Mouse (Mus musculus) neural tube, embryonic 15.5 days (tissue): Measurements from ENCODE around the gene Oas1f. TPM values are rescaled to one million over a fixed set of nuclear protein-coding genes. Genes with fewer than 3 reads are reported as not detected.
"Not testable (repeated sequence)": the region's sequence is repeated elsewhere in the genome, so short reads cannot be mapped to it uniquely, and the experiment has no call there.

ENCODE experiments used
- ATAC-seq: fragments of 200-750 bp; cut with Nextera tagmentation; 2 replicates; pipeline ENCODE4 v1.8.0; 2017; ENCODE audit warnings: mild to moderate bottlenecking, moderate TSS enrichment, moderate library complexity; ENCODE audit not compliant: low FRiP score
- H3K27ac ChIP-seq: fragments of 300-500 bp; sonication (generic); replicated peaks from 2 replicates; pipeline ENCODE4 v1.5.1; 2015; ENCODE audit warnings: mild to moderate bottlenecking, inconsistent platforms
- H3K27me3 ChIP-seq: fragments of 300-500 bp; sonication (generic); replicated peaks from 2 replicates; pipeline ENCODE4 v1.6.1; 2015; ENCODE audit warnings: inconsistent platforms
- H3K36me3 ChIP-seq: fragments of 300-500 bp; sonication (generic); 2 replicates; pipeline ENCODE4 v1.6.1; 2015; ENCODE audit warnings: inconsistent platforms
- H3K4me1 ChIP-seq: fragments of 300-500 bp; sonication (generic); 2 replicates; pipeline ENCODE4 v1.6.1; 2015; ENCODE audit warnings: inconsistent platforms
- H3K4me2 ChIP-seq: fragments of 300-500 bp; sonication (generic); 2 replicates; pipeline ENCODE4 v1.6.1; 2015; ENCODE audit warnings: inconsistent platforms, mild to moderate bottlenecking, moderate library complexity
- H3K4me3 ChIP-seq: fragments of 300-500 bp; sonication (generic); replicated peaks from 2 replicates; pipeline ENCODE4 v1.5.1; 2015; ENCODE audit warnings: mild to moderate bottlenecking, inconsistent platforms
- H3K9ac ChIP-seq: fragments of 300-500 bp; sonication (generic); replicated peaks from 2 replicates; pipeline ENCODE4 v1.6.1; 2015; ENCODE audit warnings: mild to moderate bottlenecking, inconsistent platforms
- H3K9me3 ChIP-seq: fragments of 300-500 bp; sonication (generic); replicated peaks from 2 replicates; pipeline ENCODE4 v1.6.1; 2016; ENCODE audit warnings: inconsistent platforms
- WGBS: fragments of 180-500 bp; shearing (Covaris S2); methylation state at CpG from one replicate; pipeline ENCODE4 v1.1.7; 2015; ENCODE audit warnings: mixed read lengths; 5-methylcytosine and 5-hydroxymethylcytosine counted together
- polyA plus RNA-seq: library from polyadenylated mRNA; unstranded; fragments of >200 nt; fragmentation: Nextera tagmentation; extraction: Ambion mirVana; gene quantifications from 2 replicates; pipeline ENCODE4 v1.2.1, GENCODE M21; 2015

The Oas1f gene
- not detected in 2 replicates for polyA plus RNA-seq

DNA sequence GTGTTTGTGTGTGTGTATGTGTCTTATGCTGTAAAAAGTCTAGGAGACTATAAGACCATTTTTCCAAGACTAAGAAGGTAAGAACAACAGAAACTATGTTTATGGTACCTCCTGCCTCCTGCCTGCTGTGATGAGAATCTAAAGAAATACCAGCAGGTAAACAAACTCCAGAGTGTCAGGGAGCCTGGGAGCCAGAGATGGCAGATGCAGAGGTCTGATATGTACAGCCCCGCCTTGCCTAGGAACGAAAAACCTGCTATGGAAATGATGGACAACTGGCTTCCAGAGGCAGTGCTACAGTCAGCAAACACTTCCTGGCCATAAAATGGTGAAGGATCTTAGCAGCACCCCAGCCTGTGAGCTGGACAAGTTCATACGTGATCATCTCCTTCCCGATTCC lies at the start of gene Oas1f:
TSS of gene Oas1f (plus strand) at position 301 of the 400 bp plus-strand sequence.
- 85% methylated on average over 4 of the region's 4 CpGs for WGBS
- Histone ChIP-seq H3K4me2 (no peak within 1 kb of the TSS), H3K4me1 (no peaks in the 10 kb centered on the region), H3K27ac (no peak within 1 kb of the TSS), H3K9ac (no peak within 1 kb of the TSS), H3K27me3 (no peaks in the 10 kb centered on the region), H3K36me3 (no peaks in the 10 kb centered on the region), H3K4me3 (no peak within 1 kb of the TSS), H3K9me3 (no peaks in the 10 kb centered on the region)
- no peak for ATAC-seq

DNA sequence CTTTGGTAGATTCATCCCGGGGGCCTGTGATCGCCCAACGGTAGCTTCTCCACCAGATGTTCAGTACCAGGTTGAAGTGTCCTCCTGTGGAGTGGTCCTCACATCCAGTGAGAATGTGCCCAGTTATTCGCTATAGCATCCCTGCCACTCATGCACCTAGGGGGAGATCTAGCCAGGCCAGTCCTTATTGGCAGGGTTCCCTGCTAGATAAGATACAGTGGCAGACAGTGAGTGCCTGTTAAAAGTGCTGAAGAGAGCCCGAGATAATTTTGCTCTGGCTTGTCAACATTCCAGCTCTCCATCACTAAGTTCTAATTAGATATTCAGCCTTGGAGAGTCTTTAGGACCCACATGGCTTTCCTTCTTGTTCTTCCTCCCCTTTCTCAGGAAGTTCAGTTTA lies 49.0 kb upstream of the Oas1f start:
- not testable (repeated sequence) for H3K4me2 ChIP-seq, H3K9ac ChIP-seq, H3K9me3 ChIP-seq, H3K4me1 ChIP-seq, ATAC-seq, H3K27me3 ChIP-seq, H3K27ac ChIP-seq, H3K36me3 ChIP-seq, H3K4me3 ChIP-seq
- WGBS, result 80% methylated on average over 5 of the region's 5 CpGs

GRCm38 (mm10) chr5:120798943-120799342 lies 48.2 kb upstream of the Oas1f start:
- H3K27me3 ChIP-seq, H3K4me3 ChIP-seq, H3K9me3 ChIP-seq, H3K4me2 ChIP-seq, H3K4me1 ChIP-seq, H3K27ac ChIP-seq, H3K36me3 ChIP-seq, H3K9ac ChIP-seq, ATAC-seq: not testable (repeated sequence)
- 75% methylated on average over 2 of the region's 2 CpGs for WGBS

- H3K9ac ChIP-seq, result no peak overlapping the region
- H3K27ac ChIP-seq, result no peak overlapping the region
- H3K36me3 ChIP-seq, result no peaks in the 10 kb centered on the region
- H3K4me1 ChIP-seq, result no peaks in the 10 kb centered on the region
- no peak overlapping the region for H3K4me3 ChIP-seq
- WGBS, result 76% methylated on average over 2 of the region's 2 CpGs
- no peaks in the 10 kb centered on the region for H3K27me3 ChIP-seq
- H3K9me3 ChIP-seq, result 0 out of 2 replicates have a peak, but pooled peaks cover 5% of the 10 kb centered on the region
- ATAC-seq, result no peak
- H3K4me2 ChIP-seq, result no peak overlapping the region
Measured at GRCm38 (mm10) chr5:120803596-120803995, 43.6 kb upstream of the Oas1f start.

GRCm38 (mm10) chr5:120806458-120806857 lies 40.7 kb upstream of the Oas1f start:
- Histone ChIP-seq H3K9me3 (0 out of 2 replicates have a peak, but pooled peaks cover 5% of the 10 kb centered on the region), H3K4me1 (0 out of 2 replicates have a peak, but pooled peaks cover 4% of the 10 kb centered on the region), H3K9ac (no peak overlapping the region), H3K4me3 (no peak overlapping the region), H3K36me3 (no peaks in the 10 kb centered on the region), H3K27ac (no peak overlapping the region), H3K4me2 (no peak overlapping the region), H3K27me3 (no peaks in the 10 kb centered on the region)
- WGBS, result 92% methylated on average over 1 of the region's 1 CpGs
- no peak for ATAC-seq

GRCm38 (mm10) chr5:120809171-120809570 lies 38.0 kb upstream of the Oas1f start:
- Histone ChIP-seq H3K4me1 (peaks cover 15% of the 10 kb centered on the region), H3K9me3 (0 out of 2 replicates have a peak, but pooled peaks cover 3% of the 10 kb centered on the region)

DNA sequence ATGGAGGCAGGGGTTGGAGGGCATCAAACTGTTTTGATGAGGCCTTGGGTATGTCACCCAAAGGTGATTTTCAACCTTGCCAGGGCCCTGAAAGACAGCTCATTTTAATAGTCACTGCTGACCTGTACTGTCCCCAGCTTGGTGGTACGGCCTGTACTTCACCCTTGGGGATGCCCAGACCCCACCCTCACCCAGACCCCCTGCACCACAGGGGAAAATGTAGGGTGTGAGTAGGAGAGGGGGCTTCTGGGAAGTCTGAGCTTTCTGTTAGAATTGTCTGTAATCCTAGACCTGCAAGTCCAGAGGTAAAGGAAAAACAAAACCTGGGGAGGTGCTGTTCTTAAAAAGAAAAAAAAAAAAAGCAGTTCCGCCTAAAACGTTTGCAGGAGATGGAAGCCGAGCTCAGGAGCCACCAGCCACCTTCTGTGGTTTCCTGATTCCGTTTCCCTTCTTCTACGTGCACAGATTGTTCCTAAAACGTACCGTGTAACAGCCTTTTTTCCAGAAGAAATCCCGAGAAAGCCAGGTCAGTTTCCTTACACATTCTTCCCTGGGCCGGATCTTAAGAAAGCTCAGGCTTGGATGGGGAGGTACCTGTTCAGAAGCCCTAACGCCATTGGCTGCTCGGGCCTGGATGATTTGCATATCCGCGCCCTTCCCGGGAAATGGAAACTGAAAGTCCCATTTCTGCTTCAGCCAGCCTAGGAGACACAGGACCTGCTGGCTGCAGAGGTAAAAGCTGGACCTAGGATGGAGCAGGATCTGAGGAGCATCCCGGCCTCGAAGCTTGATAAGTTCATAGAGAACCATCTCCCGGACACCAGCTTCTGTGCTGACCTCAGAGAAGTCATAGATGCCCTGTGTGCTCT lies 35.0 kb upstream of the Oas1f start, which contains the start of gene Oas1c:
TSS of gene Oas1c (minus strand) at position 564 of the 869 bp plus-strand sequence.
- WGBS, result 6% methylated on average over 18 of the region's 18 CpGs
- H3K27ac ChIP-seq, result peak within 1 kb of the TSS; percentile 83
- peak within 1 kb of the TSS; percentile 61 for H3K4me2 ChIP-seq
- no peaks in the 10 kb centered on the region for H3K36me3 ChIP-seq
- no peaks in the 10 kb centered on the region for H3K9me3 ChIP-seq
- H3K4me1 ChIP-seq, result peaks cover 15% of the 10 kb centered on the region
- peak; percentile 93 for ATAC-seq
- peak within 1 kb of the TSS; percentile 42 for H3K9ac ChIP-seq
- peak within 1 kb of the TSS; percentile 37 for H3K4me3 ChIP-seq
- no peaks in the 10 kb centered on the region for H3K27me3 ChIP-seq

More at GRCm38 (mm10) chr5:120809171-120809570, 38.0 kb upstream of the Oas1f start:
- Histone ChIP-seq H3K9ac (no peak overlapping the region), H3K36me3 (no peaks in the 10 kb centered on the region), H3K27me3 (no peaks in the 10 kb centered on the region), H3K27ac (no peak overlapping the region), H3K4me2 (no peak overlapping the region), H3K4me3 (no peak overlapping the region)
- WGBS, result 44% methylated on average over 6 of the region's 6 CpGs
- ATAC-seq, result no peak

GRCm38 (mm10) chr5:120813023-120813422 lies 34.1 kb upstream of the Oas1f start:
- Histone ChIP-seq H3K9ac (no peak overlapping the region), H3K36me3 (no peaks in the 10 kb centered on the region), H3K4me2 (peak overlapping the region; percentile 61), H3K4me1 (peaks cover 15% of the 10 kb centered on the region), H3K4me3 (peak overlapping the region; percentile 37), H3K9me3 (no peaks in the 10 kb centered on the region), H3K27me3 (no peaks in the 10 kb centered on the region), H3K27ac (no peak overlapping the region)
- WGBS, result 80% methylated on average over 6 of the region's 6 CpGs
- no peak for ATAC-seq

DNA sequence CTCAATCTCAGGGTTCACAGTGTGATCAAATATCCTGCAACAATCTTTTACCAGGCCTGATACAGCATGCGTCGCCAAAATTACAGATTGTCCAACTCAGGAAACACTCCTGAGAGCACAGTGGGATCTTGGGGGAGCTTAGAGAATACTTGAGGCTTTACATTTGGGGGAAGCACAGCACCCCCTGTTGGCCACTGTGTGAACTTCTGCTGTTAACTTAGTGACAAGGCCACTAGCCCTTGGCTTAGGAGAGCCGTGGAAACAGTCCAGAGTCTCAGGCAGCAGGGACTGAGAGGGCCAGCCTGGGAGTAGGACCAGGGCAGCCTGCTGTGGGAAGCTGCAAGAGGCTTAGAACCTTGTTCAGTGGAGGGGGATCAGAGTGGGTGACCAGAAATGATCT lies 31.2 kb upstream of the Oas1f start:
- Histone ChIP-seq H3K36me3 (no peaks in the 10 kb centered on the region), H3K27me3 (no peaks in the 10 kb centered on the region), H3K4me3 (no peak overlapping the region), H3K27ac (no peak overlapping the region), H3K9me3 (peaks cover 4% of the 10 kb centered on the region; the same call in 1 of the 2 replicates), H3K4me1 (peaks cover 15% of the 10 kb centered on the region), H3K4me2 (no peak overlapping the region), H3K9ac (no peak overlapping the region)
- 61% methylated on average over 3 of the region's 3 CpGs for WGBS
- no peak for ATAC-seq

DNA sequence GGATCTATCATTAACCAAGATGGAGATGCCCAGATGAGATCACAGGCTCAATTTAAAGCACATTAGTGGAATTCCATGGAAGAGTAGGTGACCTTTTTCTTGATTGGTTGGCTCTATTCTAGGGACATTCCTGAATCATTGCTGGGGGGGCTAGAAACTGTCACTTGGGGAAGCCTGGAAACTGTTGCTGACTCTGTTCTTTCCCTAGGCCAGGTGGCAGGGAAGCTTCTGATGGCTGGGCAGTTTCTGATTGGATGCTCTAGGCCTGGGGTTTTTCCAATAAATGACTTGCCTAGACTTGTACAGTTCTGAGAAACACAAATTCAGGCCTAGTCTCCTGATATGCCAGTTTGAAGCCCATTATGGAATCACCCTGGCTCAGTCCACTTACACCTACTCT lies 28.2 kb upstream of the Oas1f start:
- H3K9me3 ChIP-seq, result peaks cover 4% of the 10 kb centered on the region; the same call in 1 of the 2 replicates
- H3K9ac ChIP-seq, result no peak overlapping the region
- no peak overlapping the region for H3K4me2 ChIP-seq
- no peak overlapping the region for H3K4me3 ChIP-seq
- H3K4me1 ChIP-seq, result no peaks in the 10 kb centered on the region
- no peak for ATAC-seq
- H3K36me3 ChIP-seq, result no peaks in the 10 kb centered on the region
- no peak overlapping the region for H3K27ac ChIP-seq
- no peaks in the 10 kb centered on the region for H3K27me3 ChIP-seq

DNA sequence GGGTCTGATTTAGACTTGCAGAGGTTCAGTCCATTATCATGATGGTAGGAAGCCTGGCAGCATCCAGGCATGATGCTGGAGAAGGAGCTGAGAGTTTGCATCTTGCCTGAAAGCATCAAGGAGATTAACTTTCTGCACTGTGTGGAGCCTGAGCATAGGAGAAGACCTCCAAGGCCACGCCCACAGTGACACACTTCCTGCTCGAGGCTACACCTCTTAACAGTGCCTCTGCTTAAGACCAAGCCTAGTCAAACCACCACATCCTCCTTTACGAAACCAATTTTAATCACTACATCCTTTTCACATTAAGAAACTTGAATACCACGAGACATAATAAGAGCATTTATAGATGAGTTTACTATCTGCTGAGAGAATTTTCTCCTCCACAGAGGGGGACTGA lies 16.1 kb upstream of the Oas1f start:
- no peak for ATAC-seq
- 0 out of 2 replicates have a peak, but pooled peaks cover 12% of the 10 kb centered on the region for H3K27me3 ChIP-seq
- no peaks in the 10 kb centered on the region for H3K36me3 ChIP-seq
- no peak overlapping the region for H3K4me2 ChIP-seq
- WGBS, result 86% methylated on average over 4 of the region's 4 CpGs
- H3K4me3 ChIP-seq, result no peak overlapping the region
- H3K9ac ChIP-seq, result no peak overlapping the region
- no peak overlapping the region for H3K27ac ChIP-seq
- no peaks in the 10 kb centered on the region; the same call in 1 of the 2 replicates for H3K4me1 ChIP-seq
- no peaks in the 10 kb centered on the region for H3K9me3 ChIP-seq
